Mouse (Mus musculus) heart, embryonic 10.5 days (tissue): ENCODE results near the gene Gabbr2. TPM values are rescaled to one million over a fixed set of nuclear protein-coding genes. Genes with fewer than 3 reads are reported as not detected.

Experiments
- DNase-seq: peaks from one replicate; pipeline ENCODE4 v3.0.0-alpha.2; 2017; ENCODE audit warnings: low spot score
- H3K27ac ChIP-seq: fragments of 300-500 bp; sonication (generic); 2 replicates; pipeline ENCODE4 v1.5.1; 2016; ENCODE audit warnings: mild to moderate bottlenecking
- H3K27me3 ChIP-seq: fragments of 300-500 bp; sonication (generic); 2 replicates; pipeline ENCODE4 v1.6.1; 2016; ENCODE audit warnings: mild to moderate bottlenecking; ENCODE audit not compliant: poor library complexity, insufficient read depth, severe bottlenecking
- H3K36me3 ChIP-seq: fragments of 300-500 bp; sonication (generic); 2 replicates; pipeline ENCODE4 v1.6.1; 2016; ENCODE audit warnings: mild to moderate bottlenecking, moderate library complexity
- H3K4me1 ChIP-seq: fragments of 300-500 bp; sonication (generic); 2 replicates; pipeline ENCODE4 v1.6.1; 2016; ENCODE audit warnings: mild to moderate bottlenecking
- H3K4me3 ChIP-seq: fragments of 300-500 bp; sonication (generic); 2 replicates; pipeline ENCODE4 v1.5.1; 2016; ENCODE audit warnings: mild to moderate bottlenecking, moderate library complexity
- H3K9me3 ChIP-seq: fragments of 300-500 bp; sonication (generic); 2 replicates; pipeline ENCODE4 v1.6.1; 2016; ENCODE audit warnings: mild to moderate bottlenecking, moderate library complexity
- WGBS: fragments of 180-500 bp; shearing (Covaris S2); methylation state at CpG from one replicate; pipeline ENCODE4 v1.1.7; 2016; 5-methylcytosine and 5-hydroxymethylcytosine counted together
- polyA plus RNA-seq: library from polyadenylated mRNA; unstranded; fragments of >200 nt; fragmentation: Nextera tagmentation; extraction: Ambion mirVana; gene quantifications from 2 replicates; pipeline ENCODE4 v1.2.1, GENCODE M21; 2016

Gabbr2 gene
- polyA plus RNA-seq, 1 experiment from 2014 or later = 0.13 TPM

- Histone ChIP-seq H3K4me1 (peaks cover 13% of the 10 kb centered on the region), H3K4me3 (no peak overlapping the region), H3K27ac (no peak overlapping the region), H3K27me3 (no peaks in the 10 kb centered on the region), H3K36me3 (no peaks in the 10 kb centered on the region), H3K9me3 (no peaks in the 10 kb centered on the region)
- WGBS = 52% methylated on average over 9 of the region's 9 CpGs
- DNase-seq = no peak
These were observed 200.9 kb downstream of the Gabbr2 start for GRCm38 (mm10) chr4:46790609-46791267.

DNA sequence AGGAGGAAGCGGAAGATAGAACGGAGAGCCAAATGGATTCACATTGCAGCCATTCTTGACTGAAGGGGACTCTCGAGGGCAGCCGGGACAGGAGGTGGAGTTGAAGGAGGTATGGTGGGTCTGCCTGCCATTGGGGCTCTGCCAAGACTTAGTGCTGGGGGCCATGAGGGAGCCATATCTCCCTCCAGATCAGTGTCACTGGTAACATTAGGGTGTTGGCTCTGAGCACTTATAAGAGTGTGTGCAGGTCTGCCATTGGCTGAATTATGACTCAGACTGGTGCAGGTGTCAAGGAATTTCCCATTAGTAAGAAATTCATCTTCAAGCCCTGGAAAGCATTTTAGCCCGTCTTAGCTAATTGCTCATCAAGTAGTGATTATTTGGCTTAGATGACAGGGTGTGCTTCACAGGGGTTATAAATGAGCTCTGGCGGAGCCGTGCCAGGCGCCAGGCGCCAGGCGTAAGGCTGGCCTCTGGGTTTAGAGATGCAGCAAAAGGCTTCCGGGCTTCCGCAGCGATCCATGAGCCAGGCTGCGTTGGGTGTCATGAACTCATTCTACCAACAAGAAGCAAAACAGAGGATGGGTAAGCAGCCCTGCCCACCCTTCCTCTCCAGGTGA is 207.1 kb downstream of the Gabbr2 start:
- no peaks in the 10 kb centered on the region for H3K27me3 ChIP-seq

GRCm38 (mm10) chr4:46781109-46781508 is 210.6 kb downstream of the Gabbr2 start:
- Histone ChIP-seq H3K36me3 (no peaks in the 10 kb centered on the region), H3K4me1 (no peaks in the 10 kb centered on the region), H3K27ac (no peak overlapping the region), H3K9me3 (no peaks in the 10 kb centered on the region), H3K4me3 (no peak overlapping the region), H3K27me3 (no peaks in the 10 kb centered on the region)
- no peak for DNase-seq
- 59% methylated on average over 6 of the region's 6 CpGs for WGBS

More for the DNA sequence above, 207.1 kb downstream of the Gabbr2 start:
- H3K4me3 ChIP-seq = no peak overlapping the region
- no peaks in the 10 kb centered on the region for H3K36me3 ChIP-seq
- H3K27ac ChIP-seq = no peak overlapping the region
- 89% methylated on average over 14 of the region's 14 CpGs for WGBS
- H3K9me3 ChIP-seq = no peaks in the 10 kb centered on the region
- H3K4me1 ChIP-seq = no peaks in the 10 kb centered on the region
- no peak for DNase-seq

DNA sequence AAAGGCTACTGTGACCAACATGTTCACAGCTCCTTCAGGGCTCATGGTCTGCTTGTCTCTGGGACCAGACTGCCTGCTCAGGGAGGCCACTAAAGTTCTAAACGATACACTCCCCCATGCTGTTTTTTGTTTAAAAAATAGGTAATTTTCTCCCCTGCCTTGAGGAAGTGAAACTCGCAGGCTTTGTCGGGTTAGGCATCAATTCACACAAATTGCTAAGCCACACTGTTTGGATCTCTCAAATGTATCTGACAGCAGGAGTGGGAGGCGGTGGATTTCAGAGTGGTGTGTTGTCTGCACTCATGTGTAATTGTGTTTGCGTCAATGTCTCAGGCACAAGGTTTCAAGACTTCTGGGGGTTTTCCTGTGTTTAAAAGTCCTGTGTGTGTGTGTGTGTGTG is 215.7 kb downstream of the Gabbr2 start:
- Histone ChIP-seq H3K36me3 (no peaks in the 10 kb centered on the region), H3K4me1 (no peaks in the 10 kb centered on the region), H3K4me3 (no peak overlapping the region), H3K27ac (no peak overlapping the region), H3K9me3 (no peaks in the 10 kb centered on the region), H3K27me3 (0 out of 2 replicates have a peak, but pooled peaks cover 8% of the 10 kb centered on the region)
- DNase-seq = no peak
- WGBS = 83% methylated on average over 5 of the region's 5 CpGs

DNA sequence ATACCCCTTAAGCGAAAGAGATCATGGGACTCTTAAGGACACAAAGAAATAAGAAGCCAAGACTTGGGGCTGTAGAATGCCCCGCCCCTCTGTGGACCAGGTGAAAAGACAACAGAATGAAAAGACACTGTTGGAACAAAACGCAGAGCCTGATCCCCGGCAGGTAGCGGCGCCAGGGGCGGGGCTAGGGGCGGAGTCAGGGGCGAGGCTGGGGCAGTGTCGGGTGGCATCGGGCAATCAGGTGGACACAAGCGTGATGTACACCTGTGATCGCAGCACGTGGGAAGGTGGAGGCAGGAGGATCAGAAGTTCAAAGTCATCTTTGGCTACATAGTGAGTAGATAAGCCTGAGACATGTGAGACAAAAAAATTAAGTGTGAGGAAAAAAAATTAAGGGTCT is 217.0 kb downstream of the Gabbr2 start:
- Histone ChIP-seq H3K4me3 (no peak overlapping the region), H3K9me3 (no peaks in the 10 kb centered on the region), H3K27me3 (0 out of 2 replicates have a peak, but pooled peaks cover 8% of the 10 kb centered on the region), H3K4me1 (no peaks in the 10 kb centered on the region), H3K36me3 (no peaks in the 10 kb centered on the region), H3K27ac (no peak overlapping the region)
- WGBS = 19% methylated on average over 14 of the region's 14 CpGs
- no peak for DNase-seq

- 85% methylated on average over 3 of the region's 3 CpGs for WGBS
- H3K27me3 ChIP-seq = peaks cover 10% of the 10 kb centered on the region; the same call in 1 of the 2 replicates
- H3K36me3 ChIP-seq = no peaks in the 10 kb centered on the region
These were observed 218.4 kb downstream of the Gabbr2 start for GRCm38 (mm10) chr4:46773243-46773642.

GRCm38 (mm10) chr4:46772591-46772990 is 219.1 kb downstream of the Gabbr2 start:
- 59% methylated on average over 2 of the region's 2 CpGs for WGBS
- peaks cover 12% of the 10 kb centered on the region; the same call in 1 of the 2 replicates for H3K27me3 ChIP-seq

More at GRCm38 (mm10) chr4:46773243-46773642, 218.4 kb downstream of the Gabbr2 start:
- no peak for DNase-seq
- Histone ChIP-seq H3K27ac (no peak overlapping the region), H3K9me3 (no peaks in the 10 kb centered on the region), H3K4me1 (no peaks in the 10 kb centered on the region), H3K4me3 (no peak overlapping the region)

GRCm38 (mm10) chr4:46771116-46771515 is 220.6 kb downstream of the Gabbr2 start:
- peaks cover 22% of the 10 kb centered on the region; the same call in 1 of the 2 replicates for H3K27me3 ChIP-seq
- no peaks in the 10 kb centered on the region for H3K4me1 ChIP-seq
- 83% methylated on average over 12 of the region's 12 CpGs for WGBS
- H3K27ac ChIP-seq = no peak overlapping the region
- H3K9me3 ChIP-seq = no peaks in the 10 kb centered on the region
- no peak for DNase-seq
- H3K36me3 ChIP-seq = no peaks in the 10 kb centered on the region
- H3K4me3 ChIP-seq = no peak overlapping the region

More at GRCm38 (mm10) chr4:46772591-46772990, 219.1 kb downstream of the Gabbr2 start:
- H3K27ac ChIP-seq = no peak overlapping the region
- no peaks in the 10 kb centered on the region for H3K9me3 ChIP-seq
- no peaks in the 10 kb centered on the region for H3K4me1 ChIP-seq
- DNase-seq = no peak
- no peak overlapping the region for H3K4me3 ChIP-seq
- no peaks in the 10 kb centered on the region for H3K36me3 ChIP-seq

DNA sequence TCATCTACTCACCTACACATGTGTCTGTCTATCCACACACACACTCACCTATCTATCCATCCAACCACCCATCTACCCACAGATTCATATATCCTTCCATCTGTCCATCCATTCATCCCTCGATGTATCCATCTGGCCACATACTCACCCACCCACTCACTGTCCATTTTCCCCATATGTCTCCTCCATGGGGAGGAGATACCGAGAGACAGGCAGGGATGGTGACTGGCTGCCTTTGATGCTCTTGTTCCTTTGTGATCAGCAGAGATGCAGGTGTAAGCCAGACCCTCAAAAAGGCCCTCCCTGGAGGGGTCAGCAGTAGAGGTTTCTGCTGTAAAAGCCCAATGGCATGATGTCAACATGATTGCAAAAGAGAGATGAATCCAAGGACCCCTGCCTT is 221.0 kb downstream of the Gabbr2 start:
- Histone ChIP-seq H3K27me3 (peaks cover 22% of the 10 kb centered on the region; the same call in 1 of the 2 replicates), H3K4me1 (no peaks in the 10 kb centered on the region), H3K27ac (no peak overlapping the region), H3K4me3 (no peak overlapping the region), H3K9me3 (no peaks in the 10 kb centered on the region), H3K36me3 (no peaks in the 10 kb centered on the region)
- WGBS = 89% methylated on average over 2 of the region's 2 CpGs
- DNase-seq = no peak

DNA sequence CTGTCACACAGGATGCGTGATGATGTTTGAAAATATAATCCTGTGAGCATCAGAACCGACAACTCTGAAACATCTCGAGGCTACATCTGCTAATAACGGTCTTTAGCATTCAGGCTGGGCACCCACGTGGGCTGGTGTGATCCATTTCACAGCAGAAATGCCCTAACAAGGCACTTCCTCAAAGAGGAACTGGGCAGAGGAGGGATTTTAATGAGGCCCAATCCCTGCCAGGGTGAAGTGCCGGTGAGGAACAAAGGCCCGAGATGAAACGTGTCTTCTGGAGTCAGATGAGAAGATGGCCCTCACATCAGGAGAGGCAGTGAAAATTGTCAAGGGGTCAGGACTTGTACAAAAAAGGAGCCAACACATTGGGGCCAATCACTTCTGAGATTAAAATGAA is 221.6 kb downstream of the Gabbr2 start:
- no peaks in the 10 kb centered on the region for H3K4me1 ChIP-seq
- no peak overlapping the region for H3K27ac ChIP-seq
- no peak for DNase-seq
- WGBS = 81% methylated on average over 8 of the region's 8 CpGs
- H3K4me3 ChIP-seq = no peak overlapping the region
- no peaks in the 10 kb centered on the region for H3K36me3 ChIP-seq
- H3K27me3 ChIP-seq = peaks cover 22% of the 10 kb centered on the region; the same call in 1 of the 2 replicates
- H3K9me3 ChIP-seq = no peaks in the 10 kb centered on the region

DNA sequence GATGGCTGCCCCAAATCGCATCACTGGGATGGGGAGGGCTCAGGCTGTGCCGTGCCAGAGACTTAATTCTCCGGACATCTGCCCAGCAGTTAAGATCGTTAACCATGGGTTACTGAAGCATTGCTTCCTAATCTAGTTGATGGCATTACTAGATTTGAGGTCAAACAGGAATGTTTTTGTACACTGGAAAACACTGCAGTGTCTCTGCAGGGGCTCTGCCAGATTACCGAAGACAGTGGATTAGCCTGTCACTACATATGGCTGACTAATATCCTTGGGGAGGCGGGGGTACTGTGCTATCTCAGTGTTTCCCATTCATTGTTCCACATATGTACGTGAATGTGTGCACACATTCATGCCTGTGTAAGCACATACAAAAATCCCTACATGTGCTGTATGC is 225.3 kb downstream of the Gabbr2 start:
- Histone ChIP-seq H3K27me3 (peaks cover 14% of the 10 kb centered on the region; the same call in 1 of the 2 replicates), H3K4me1 (no peaks in the 10 kb centered on the region), H3K36me3 (no peaks in the 10 kb centered on the region), H3K27ac (no peak overlapping the region), H3K4me3 (no peak overlapping the region), H3K9me3 (no peaks in the 10 kb centered on the region)
- no peak for DNase-seq
- 79% methylated on average over 7 of the region's 7 CpGs for WGBS

GRCm38 (mm10) chr4:46759838-46760237 is 231.8 kb downstream of the Gabbr2 start:
- WGBS = 79% methylated on average over 1 of the region's 1 CpGs
- H3K4me3 ChIP-seq = no peak overlapping the region

DNA sequence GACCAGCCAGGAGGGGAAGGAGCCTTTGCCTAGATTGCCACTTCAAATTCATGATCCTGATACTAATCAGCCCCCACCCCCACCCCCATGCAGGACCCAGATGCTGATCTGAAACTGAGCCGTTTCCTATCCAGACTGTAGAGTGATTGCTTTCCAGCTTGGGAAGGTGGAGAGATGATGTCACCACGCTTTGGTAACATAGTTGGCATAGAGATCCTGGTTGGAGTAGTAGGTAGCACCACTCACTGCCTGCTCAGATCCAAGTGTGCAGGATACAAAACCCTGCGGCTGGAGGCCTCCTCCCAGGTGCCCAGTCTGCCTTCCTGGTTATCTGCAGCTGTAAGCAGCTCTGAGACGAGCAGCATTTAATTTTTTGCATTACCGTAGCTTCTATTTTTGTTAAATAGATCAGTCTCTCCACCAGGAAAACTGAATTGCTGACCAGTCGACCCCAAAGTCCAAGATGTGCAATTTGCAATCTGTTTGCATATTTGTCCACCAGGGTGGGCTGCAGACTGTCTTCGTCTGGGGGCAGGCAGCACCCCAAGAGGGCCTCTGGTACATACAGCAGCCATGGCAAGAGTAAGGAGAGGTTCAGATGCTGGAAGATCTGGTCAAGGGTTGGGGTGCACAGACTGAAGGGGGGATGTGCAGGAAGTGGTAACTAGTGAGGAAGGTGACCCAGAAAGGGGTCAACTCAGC is 233.2 kb downstream of the Gabbr2 start:
- Histone ChIP-seq H3K36me3 (no peaks in the 10 kb centered on the region), H3K4me1 (peaks cover 3% of the 10 kb centered on the region; the same call in 1 of the 2 replicates), H3K27ac (no peak overlapping the region; the same call in 1 of the 2 replicates), H3K9me3 (no peaks in the 10 kb centered on the region), H3K4me3 (no peak overlapping the region), H3K27me3 (peaks cover 14% of the 10 kb centered on the region; the same call in 1 of the 2 replicates)
- no peak for DNase-seq
- WGBS = 67% methylated on average over 7 of the region's 7 CpGs

More at GRCm38 (mm10) chr4:46759838-46760237, 231.8 kb downstream of the Gabbr2 start:
- no peak for DNase-seq
- H3K9me3 ChIP-seq = no peaks in the 10 kb centered on the region
- H3K27ac ChIP-seq = no peak overlapping the region
- no peaks in the 10 kb centered on the region for H3K36me3 ChIP-seq
- peaks cover 14% of the 10 kb centered on the region; the same call in 1 of the 2 replicates for H3K27me3 ChIP-seq
- peaks cover 3% of the 10 kb centered on the region; the same call in 1 of the 2 replicates for H3K4me1 ChIP-seq
